Mouse (Mus musculus) layer of hippocampus, adult 2 months (tissue): Measurements from ENCODE around the gene Iqcf3. TPM values are rescaled to one million over a fixed set of nuclear protein-coding genes. Genes with fewer than 3 reads are reported as not detected.

Experiments used
- DNase-seq, 2 experiments: peaks; one replicate each; pipeline ENCODE4 v3.0.0; 2022; ENCODE audit warnings: low spot score in 2 of 2
- H3K27ac ChIP-seq: fragments of 200-600 bp; 2 replicates; pipeline ENCODE4 v1.8.1; 2022
- H3K4me3 ChIP-seq: fragments of 200-600 bp; 2 replicates; pipeline ENCODE4 v1.8.1; 2022; ENCODE audit warnings: mild to moderate bottlenecking
- CTCF ChIP-seq: fragments of 200-600 bp; conservative IDR thresholded peaks from 2 replicates; pipeline ENCODE4 v1.8.1; 2022; ENCODE audit warnings: antibody characterized with exemption, mild to moderate bottlenecking, moderate library complexity
- total RNA-seq, 2 experiments: library from RNA; stranded (reverse); gene quantifications; 2 replicates each; pipeline ENCODE4 v1.2.3; 2021

The Iqcf3 gene
- total RNA-seq, 2 experiments from 2014 or later: not detected

- H3K27ac ChIP-seq: no peak overlapping the region
- no peak overlapping the region for H3K4me3 ChIP-seq
- no peak for TF ChIP-seq CTCF
- no peak for DNase-seq
These were observed 76.4 kb downstream of the Iqcf3 start for GRCm38 (mm10) chr9:106485076-106485475.

GRCm38 (mm10) chr9:106483606-106484005, 77.8 kb downstream of the Iqcf3 start:
- TF ChIP-seq CTCF: no peak
- no peak overlapping the region for H3K4me3 ChIP-seq
- no peak overlapping the region for H3K27ac ChIP-seq
- peak in 1 of 2 experiments; percentile 6 for DNase-seq

- H3K27ac ChIP-seq: no peak overlapping the region
- no peak for TF ChIP-seq CTCF
- peak in 1 of 2 experiments; percentile 2 for DNase-seq
- H3K4me3 ChIP-seq: no peak overlapping the region
These were observed 78.3 kb downstream of the Iqcf3 start for GRCm38 (mm10) chr9:106483136-106483535.

GRCm38 (mm10) chr9:106482578-106483115, 78.8 kb downstream of the Iqcf3 start:
- H3K4me3 ChIP-seq: no peak overlapping the region
- DNase-seq: peak in 1 of 2 experiments; percentile 5

GRCm38 (mm10) chr9:106481676-106482075, 79.8 kb downstream of the Iqcf3 start:
- peak in 1 of 2 experiments; percentile 7 for DNase-seq
- Histone ChIP-seq H3K4me3 (no peak overlapping the region), H3K27ac (no peak overlapping the region)
- TF ChIP-seq CTCF: no peak

More at GRCm38 (mm10) chr9:106482578-106483115, 78.8 kb downstream of the Iqcf3 start:
- H3K27ac ChIP-seq: no peak overlapping the region
- no peak for TF ChIP-seq CTCF

GRCm38 (mm10) chr9:106481075-106481474, 80.4 kb downstream of the Iqcf3 start:
- H3K4me3 ChIP-seq: no peak overlapping the region
- DNase-seq: peak in 1 of 2 experiments; percentile 8
- no peak overlapping the region for H3K27ac ChIP-seq
- no peak for TF ChIP-seq CTCF

GRCm38 (mm10) chr9:106480541-106480940, 80.9 kb downstream of the Iqcf3 start:
- peak in 1 of 2 experiments; percentile 9 for DNase-seq
- no peak for TF ChIP-seq CTCF
- H3K4me3 ChIP-seq: no peak overlapping the region
- no peak overlapping the region for H3K27ac ChIP-seq

GRCm38 (mm10) chr9:106478101-106478500, 83.3 kb downstream of the Iqcf3 start:
- DNase-seq: peak in 1 of 2 experiments; percentile 8
- no peak for TF ChIP-seq CTCF
- Histone ChIP-seq H3K4me3 (peak overlapping the region; percentile 95), H3K27ac (no peak overlapping the region)

- TF ChIP-seq CTCF: no peak
- DNase-seq: peak in 1 of 2 experiments; percentile 8
- peak overlapping the region; percentile 95 for H3K4me3 ChIP-seq
- H3K27ac ChIP-seq: peak overlapping the region; percentile 56; the same call in 1 of the 2 replicates
These were observed 83.8 kb downstream of the Iqcf3 start for GRCm38 (mm10) chr9:106477649-106478048.

- H3K27ac ChIP-seq: peak within 1 kb of the TSS; percentile 80
- H3K4me3 ChIP-seq: peak within 1 kb of the TSS; percentile 95
- peak; percentile 99 for TF ChIP-seq CTCF
- DNase-seq: peak; percentile 98 to 100
These were observed 84.4 kb downstream of the Iqcf3 start, which contains the start of gene Parp3 for GRCm38 (mm10) chr9:106476924-106477484. Gene Parp3, minus strand, starts transcription at chr9:106476949.

GRCm38 (mm10) chr9:106476002-106476923, 85.2 kb downstream of the Iqcf3 start:
- no peak for TF ChIP-seq CTCF
- peak overlapping the region; percentile 41; the same call in 1 of the 2 replicates for H3K4me3 ChIP-seq
- peak overlapping the region; percentile 80 for H3K27ac ChIP-seq
- DNase-seq: peak in 1 of 2 experiments; percentile 21

- Histone ChIP-seq H3K27ac (peak within 1 kb of the TSS; percentile 80), H3K4me3 (peak within 1 kb of the TSS; percentile 41; the same call in 1 of the 2 replicates)
- no peak for TF ChIP-seq CTCF
- no peak for DNase-seq
These were observed 85.8 kb downstream of the Iqcf3 start, which contains the start of gene Rrp9 for GRCm38 (mm10) chr9:106475663-106476001. Gene Rrp9, plus strand, starts transcription at chr9:106475963.

GRCm38 (mm10) chr9:106475046-106475445, 86.4 kb downstream of the Iqcf3 start:
- Histone ChIP-seq H3K4me3 (no peak overlapping the region), H3K27ac (peak overlapping the region; percentile 36; the same call in 1 of the 2 replicates)
- DNase-seq: peak in 1 of 2 experiments; percentile 8
- no peak for TF ChIP-seq CTCF
